Mouse (Mus musculus): ENCODE data around the gene Gpr50.

DNA sequence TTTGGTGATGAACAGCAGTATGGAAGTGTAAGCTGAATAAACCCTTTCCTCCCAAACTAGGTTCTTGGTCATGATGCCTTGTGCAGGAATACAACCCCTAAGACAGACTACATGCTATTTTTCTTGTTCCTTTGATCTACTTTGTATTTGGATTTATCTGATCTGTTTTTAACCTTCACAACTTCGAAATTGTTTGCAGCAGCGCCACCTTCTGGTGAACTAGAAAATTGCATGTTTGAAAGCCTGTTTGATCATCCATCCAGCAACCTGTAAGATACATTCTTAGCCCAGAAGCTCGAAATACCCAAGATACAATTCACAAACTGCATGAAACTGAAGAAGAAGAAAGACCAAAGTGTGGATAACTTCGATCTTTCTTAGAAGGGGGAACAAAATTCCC lies 35.2 kb upstream of the Gpr50 start:
- TF ChIP-seq CTCF (IDR thresholded peaks at IDR 0.05; ENCODE audit: low read depth, low read length) (no peak), POLR2A (IDR thresholded peaks at IDR 0.05; ENCODE audit: borderline replicate concordance, low read depth, low read length) (no peak)

Data from bone marrow macrophage, adult 2 months (primary cell).